Mouse (Mus musculus) liver, embryonic 14.5 days (tissue): ENCODE data around the gene Rap1gap2.

Experiments used
- CTCF ChIP-seq: IDR thresholded peaks from 2 replicates; pipeline ENCODE4 v1.5.1; 2016; ENCODE audit warnings: antibody characterized with exemption, low read depth, control low read depth
- EP300 ChIP-seq: IDR thresholded peaks from 2 replicates; pipeline ENCODE4 v1.6.1; 2016; ENCODE audit warnings: antibody characterized with exemption, low read depth

GRCm38 (mm10) chr11:74577068-74577467 lies 33.6 kb downstream of the Rap1gap2 start:
- TF ChIP-seq EP300 = peak; percentile 94
- no peak for TF ChIP-seq CTCF
